18 mouse cellular contexts compared by ENCODE assay signal in the genomic region with DNA sequence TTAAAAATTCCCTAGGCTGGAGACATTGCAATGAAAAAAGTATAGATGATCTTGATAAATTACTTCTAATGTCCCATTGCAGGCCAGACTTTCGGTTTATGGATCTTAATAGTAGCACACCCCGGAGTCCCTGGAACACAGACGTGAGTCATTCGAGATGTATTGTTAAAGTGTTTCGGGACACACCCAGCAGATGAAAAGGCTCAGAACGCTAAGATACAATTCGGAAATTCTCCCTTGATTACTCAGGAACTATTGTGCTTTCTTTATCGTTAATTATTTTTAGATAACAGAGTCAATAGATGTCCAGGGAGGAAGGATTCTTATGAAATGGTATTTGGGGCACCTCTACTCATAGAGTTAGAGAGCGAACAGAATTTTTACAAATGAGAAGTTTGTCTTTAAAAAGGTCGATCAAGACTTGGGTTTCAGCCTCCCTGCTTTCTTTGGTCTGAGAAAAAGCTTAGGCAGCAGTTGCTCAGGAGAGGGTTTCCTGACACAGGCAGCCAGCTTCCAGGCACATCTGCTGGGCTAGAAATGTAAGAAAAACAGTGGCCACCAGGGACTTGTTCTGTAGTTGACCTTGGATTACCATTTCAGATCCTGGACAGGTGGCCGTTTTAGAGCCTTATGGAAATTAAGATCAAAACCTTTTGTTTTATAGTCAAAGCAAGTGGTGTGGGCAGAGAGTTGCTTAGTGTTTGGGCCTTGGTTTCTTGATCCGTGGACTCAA. TPM values are rescaled to one million over a fixed set of nuclear protein-coding genes. Genes with fewer than 3 reads are reported as not detected.
DNase-seq lines count a peak whose midpoint lies in the region; ATAC-seq and TF ChIP-seq lines count a peak whose summit lies in the region.
"Had no signal": no experiment of that assay in that cellular context is flagged by ENCODE, and none has a peak within 500 bp of the region (broad histone marks: within the 10 kb centered on the region; RNA-seq: fewer than 3 reads in every experiment).

No protein-coding gene starts in this region.

- DNase-seq in embryonic facial prominence, embryonic 11.5 days (ENCODE audit: low spot score): peak; percentile 33
- no peak for DNase-seq in embryonic facial prominence, embryonic 10.5 days (ENCODE audit: low spot score)
- DNase-seq in kidney, adult 2 months: peak; percentile 65
- no peak for DNase-seq in kidney, postnatal 10 days
- peak; percentile 47 for DNase-seq in lung, postnatal 25 days (ENCODE audit: low spot score)
- no peak for DNase-seq in cerebellum, adult 2 months
- no peak for DNase-seq in MN1 (ENCODE audit: low spot score)
- DNase-seq: cerebellum, adult 11-12 months; gastrocnemius, postnatal 14 days; layer of hippocampus, adult 9-11 months; spleen, adult 18-20 months had no signal

- no peak for TF ChIP-seq CTCF in kidney, adult 2 months (conservative IDR thresholded peaks at IDR 0.05; ENCODE audit: insufficient read depth, insufficient read length, low read depth, low read length)
- no peak for TF ChIP-seq CTCF in cerebellum, adult 2 months (IDR thresholded peaks at IDR 0.05; ENCODE audit: borderline replicate concordance, insufficient read depth, low read depth, low read length)

- H3K4me1 ChIP-seq in embryonic facial prominence, embryonic 11.5 days (ENCODE audit: control insufficient read depth, insufficient read depth, low read length): no peaks in the 10 kb centered on the region
- peaks cover 34% of the 10 kb centered on the region for H3K4me1 ChIP-seq in embryonic facial prominence, embryonic 10.5 days
- H3K4me1 ChIP-seq in kidney, adult 2 months (ENCODE audit: control insufficient read depth, insufficient read depth, low read length): peaks cover 29% of the 10 kb centered on the region; the same call in 1 of the 2 replicates
- peaks cover 53% of the 10 kb centered on the region for H3K4me1 ChIP-seq in brown adipose tissue, adult 24 weeks (ENCODE audit: control insufficient read depth, insufficient read depth, insufficient read length, low read length)
- peaks cover 32% of the 10 kb centered on the region for H3K4me1 ChIP-seq in cerebellum, adult 2 months (ENCODE audit: control insufficient read depth, insufficient read depth, low read length)

- no peak for TF ChIP-seq POLR2A in kidney, adult 2 months (IDR thresholded peaks at IDR 0.05; ENCODE audit: low read depth, low read length)
- no peak for TF ChIP-seq POLR2A in cerebellum, adult 2 months (IDR thresholded peaks at IDR 0.05; ENCODE audit: borderline replicate concordance, insufficient read depth, low read length)

- no peak for ATAC-seq in embryonic facial prominence, embryonic 11.5 days (replicated peaks; ENCODE audit: insufficient number of reproducible peaks, low FRiP score, low TSS enrichment, low read depth)
- ATAC-seq: activated CD4-positive, CD25-positive, alpha-beta regulatory T cell, adult 4 months; forebrain, embryonic 14.5 days; midbrain, embryonic 13.5 days had no signal

- no peaks in the 10 kb centered on the region for H3K27me3 ChIP-seq in embryonic facial prominence, embryonic 11.5 days (ENCODE audit: control insufficient read depth, insufficient read depth, low read length)
- H3K27me3 ChIP-seq in embryonic facial prominence, embryonic 10.5 days (replicated peaks; ENCODE audit: low read depth, poor library complexity, severe bottlenecking): no peaks in the 10 kb centered on the region
- H3K27me3 ChIP-seq in kidney, adult 2 months (replicated peaks; ENCODE audit: control insufficient read depth, insufficient read depth, low read length): no peaks in the 10 kb centered on the region
- H3K27me3 ChIP-seq in cerebellum, adult 2 months (ENCODE audit: control insufficient read depth, insufficient read depth, low read length): no peaks in the 10 kb centered on the region
- H3K27me3 ChIP-seq: embryonic facial prominence, embryonic 13.5 days; hindbrain, embryonic 12.5 days; kidney, embryonic 15.5 days; midbrain, embryonic 13.5 days had no signal

- H3K27ac ChIP-seq in embryonic facial prominence, embryonic 11.5 days (replicated peaks; ENCODE audit: low read depth, low read length): no peak overlapping the region
- no peak overlapping the region for H3K27ac ChIP-seq in embryonic facial prominence, embryonic 10.5 days (replicated peaks)
- peak overlapping the region; percentile 88 for H3K27ac ChIP-seq in kidney, adult 2 months (ENCODE audit: insufficient read depth, low read depth, low read length)
- H3K27ac ChIP-seq in brown adipose tissue, adult 24 weeks (replicated peaks; ENCODE audit: low read depth, low read length): peak overlapping the region; percentile 96
- no peak overlapping the region; the same call in 1 of the 2 replicates for H3K27ac ChIP-seq in cerebellum, adult 2 months (ENCODE audit: insufficient read depth, low read length)
- H3K27ac ChIP-seq: embryonic facial prominence, embryonic 13.5 days; hindbrain, embryonic 12.5 days; kidney, embryonic 15.5 days; midbrain, embryonic 13.5 days had no signal

- no peak overlapping the region for H3K4me3 ChIP-seq in embryonic facial prominence, embryonic 11.5 days (ENCODE audit: low read depth, low read length)
- H3K4me3 ChIP-seq in embryonic facial prominence, embryonic 10.5 days: no peak overlapping the region
- H3K4me3 ChIP-seq in kidney, adult 2 months (ENCODE audit: insufficient read depth, low read depth, low read length): no peak overlapping the region
- peak overlapping the region; percentile 15; the same call in 1 of the 2 replicates for H3K4me3 ChIP-seq in brown adipose tissue, adult 24 weeks (ENCODE audit: insufficient read depth, low read depth, low read length)
- no peak overlapping the region for H3K4me3 ChIP-seq in cerebellum, adult 2 months (replicated peaks; ENCODE audit: insufficient read depth, low read depth, low read length)
- H3K4me3 ChIP-seq: embryonic facial prominence, embryonic 13.5 days; hindbrain, embryonic 12.5 days; kidney, embryonic 15.5 days; midbrain, embryonic 13.5 days had no signal

- H3K4me2 ChIP-seq in embryonic facial prominence, embryonic 11.5 days (ENCODE audit: low read depth, low read length): no peak overlapping the region
- H3K4me2 ChIP-seq: embryonic facial prominence, embryonic 13.5 days; hindbrain, embryonic 12.5 days; kidney, embryonic 15.5 days; midbrain, embryonic 13.5 days had no signal

- 69% methylated on average over 12 of the region's 12 CpGs for WGBS in embryonic facial prominence, embryonic 11.5 days
- WGBS in embryonic facial prominence, embryonic 10.5 days: 77% methylated on average over 12 of the region's 12 CpGs
- 53% methylated on average over 12 of the region's 12 CpGs for WGBS in kidney, adult 2 months
- 67% methylated on average over 12 of the region's 12 CpGs for WGBS in cerebellum, adult 2 months

- H3K9ac ChIP-seq in embryonic facial prominence, embryonic 11.5 days (replicated peaks; ENCODE audit: low read length): no peak overlapping the region
- H3K9ac ChIP-seq: embryonic facial prominence, embryonic 13.5 days; hindbrain, embryonic 12.5 days; kidney, embryonic 15.5 days; midbrain, embryonic 13.5 days had no signal

- H3K9me3 ChIP-seq in embryonic facial prominence, embryonic 11.5 days (replicated peaks; ENCODE audit: control insufficient read depth, low read length): no peaks in the 10 kb centered on the region
- no peaks in the 10 kb centered on the region for H3K9me3 ChIP-seq in embryonic facial prominence, embryonic 10.5 days
- H3K9me3 ChIP-seq: embryonic facial prominence, embryonic 13.5 days; hindbrain, embryonic 12.5 days; kidney, embryonic 15.5 days; midbrain, embryonic 13.5 days had no signal

- no peaks in the 10 kb centered on the region for H3K36me3 ChIP-seq in embryonic facial prominence, embryonic 11.5 days (replicated peaks; ENCODE audit: control insufficient read depth, insufficient read depth, low read depth, low read length)
- no peaks in the 10 kb centered on the region for H3K36me3 ChIP-seq in embryonic facial prominence, embryonic 10.5 days (replicated peaks)
- no peaks in the 10 kb centered on the region for H3K36me3 ChIP-seq in kidney, adult 2 months (ENCODE audit: control insufficient read depth, insufficient read depth, low read length)
- H3K36me3 ChIP-seq: embryonic facial prominence, embryonic 13.5 days; hindbrain, embryonic 12.5 days; kidney, embryonic 15.5 days; midbrain, embryonic 13.5 days had no signal

RNA-seq across cellular contexts. Expression of gene Ppp3ca, which starts 34.8 kb away (rescaled TPM):
- polyA plus RNA-seq in embryonic facial prominence, embryonic 11.5 days (2014; fragmentation: Nextera tagmentation; extraction: Ambion mirVana): 57.4 and 58.6 TPM in 2 replicates
- 27.9 and 32.2 TPM in 2 replicates for polyA plus RNA-seq in embryonic facial prominence, embryonic 10.5 days (2016; fragmentation: Nextera tagmentation; extraction: Ambion mirVana)
- 12.0 and 14.0 TPM in 2 replicates for polyA plus RNA-seq in kidney, adult 2 months (2012; rRNA removed)
- polyA plus RNA-seq in brown adipose tissue, adult 24 weeks (2012; ENCODE audit: insufficient read depth, insufficient read length, missing spikeins): 21.5 and 29.3 TPM in 2 replicates
- polyA plus RNA-seq in cerebellum, adult 2 months (2012; rRNA removed): 334 and 338 TPM in 2 replicates

Comparison
In these comparisons a context has a peak if more than half of its experiments do, and no peak if none do; other contexts are left out.
1. DNase-seq: peak in embryonic facial prominence, embryonic 11.5 days (single experiment), kidney, adult 2 months (single experiment) and lung, postnatal 25 days (single experiment); none in embryonic facial prominence, embryonic 10.5 days (single experiment), kidney, postnatal 10 days (single experiment), cerebellum, adult 2 months (0 of 2) and MN1 (single experiment).
2. H3K27ac ChIP-seq: peak in kidney, adult 2 months (single experiment) and brown adipose tissue, adult 24 weeks (single experiment); none in embryonic facial prominence, embryonic 11.5 days (single experiment), embryonic facial prominence, embryonic 10.5 days (single experiment) and cerebellum, adult 2 months (single experiment).